Mouse (Mus musculus) layer of hippocampus, adult 18-20 months (tissue): ENCODE measurements around the gene Gper1. TPM values are rescaled to one million over a fixed set of nuclear protein-coding genes. Genes with fewer than 3 reads are reported as not detected.
A peak's percentile ranks its signal among the peaks of the same experiment; 100 is the strongest.

Experiments
- DNase-seq, 2 experiments: peaks; one replicate each; pipeline ENCODE4 v3.0.0; 2022; ENCODE audit warnings: low spot score in 2 of 2
- total RNA-seq, 2 experiments: library from RNA; stranded (reverse); gene quantifications; 2 replicates each; pipeline ENCODE4 v1.2.3; 2021

Gper1 gene
- total RNA-seq, 2 experiments from 2014 or later = 2.0 to 4.2 TPM

GRCm38 (mm10) chr5:139442428-139442827 lies 19.5 kb downstream of the Gper1 start:
- DNase-seq = no peak

- no peak for DNase-seq
These were observed 20.0 kb downstream of the Gper1 start for GRCm38 (mm10) chr5:139442962-139443361.

- no peak for DNase-seq
These were observed 22.3 kb downstream of the Gper1 start for GRCm38 (mm10) chr5:139445258-139445657.

GRCm38 (mm10) chr5:139448025-139448424 lies 25.1 kb downstream of the Gper1 start:
- DNase-seq = peak in 1 of 2 experiments; percentile 58

GRCm38 (mm10) chr5:139449161-139449791 lies 26.3 kb downstream of the Gper1 start:
- DNase-seq = no peak

- DNase-seq = no peak
These were observed 27.0 kb downstream of the Gper1 start for GRCm38 (mm10) chr5:139449926-139450325.

GRCm38 (mm10) chr5:139453031-139453430 lies 30.1 kb downstream of the Gper1 start:
- no peak for DNase-seq

- no peak for DNase-seq
These were observed 32.2 kb downstream of the Gper1 start for GRCm38 (mm10) chr5:139455166-139455565.

- no peak for DNase-seq
These were observed 34.3 kb downstream of the Gper1 start for GRCm38 (mm10) chr5:139457241-139457640.

- no peak for DNase-seq
These were observed 37.0 kb downstream of the Gper1 start for GRCm38 (mm10) chr5:139459938-139460337.

GRCm38 (mm10) chr5:139460384-139461067 lies 37.6 kb downstream of the Gper1 start, which contains the start of gene 3110082I17Rik:
3110082I17Rik (minus strand) TSS chr5:139460527.
- peak; percentile 96 to 99 for DNase-seq

- DNase-seq = no peak
These were observed 41.9 kb downstream of the Gper1 start for GRCm38 (mm10) chr5:139464874-139465273.

GRCm38 (mm10) chr5:139466373-139466772 lies 43.4 kb downstream of the Gper1 start:
- no peak for DNase-seq

- DNase-seq = no peak
These were observed 43.9 kb downstream of the Gper1 start for GRCm38 (mm10) chr5:139466801-139467200.

- peak; percentile 29 to 65 for DNase-seq
These were observed 45.0 kb downstream of the Gper1 start for GRCm38 (mm10) chr5:139467998-139468397.

GRCm38 (mm10) chr5:139474741-139475140 lies 51.8 kb downstream of the Gper1 start:
- peak in 1 of 2 experiments; percentile 24 for DNase-seq

Other genes with a start within 250 kb of the Gper1 start
- 10 to 100 TPM; 80.3 to 86.3 TPM for gene Sun1, start 222.5 kb upstream of the Gper1 start, total RNA-seq
- gene Get4, start 170.8 kb upstream of the Gper1 start, total RNA-seq = 10 to 100 TPM; 50.5 to 57.1 TPM
- gene Adap1, start 97.5 kb upstream of the Gper1 start, total RNA-seq = 100 to 1,000 TPM; 164 to 166 TPM
- 10 to 100 TPM; 65.3 to 71.1 TPM for gene Cox19, start 71.7 kb upstream of the Gper1 start, total RNA-seq
- not detected for gene Cyp2w1, start 70.5 kb upstream of the Gper1 start, total RNA-seq
- 10 to 100 TPM; 10.8 to 12.2 TPM for gene Gpr146, start 45.5 kb upstream of the Gper1 start, total RNA-seq
- gene C130050O18Rik, start 17.9 kb upstream of the Gper1 start, total RNA-seq = under 1 TPM in 1 of 2 experiments, not detected in 1; 0.33 TPM
- gene 3110082I17Rik, start 37.4 kb downstream of the Gper1 start, total RNA-seq = 10 to 100 TPM; 14.6 to 15.7 TPM
- gene Zfand2a, start 61.4 kb downstream of the Gper1 start, total RNA-seq = 10 to 100 TPM; 50.4 to 51.6 TPM
- gene Uncx, start 120.3 kb downstream of the Gper1 start, total RNA-seq = under 1 TPM in 1 of 2 experiments, not detected in 1; 0.15 TPM